Mouse (Mus musculus) cerebellum, adult 11 months (tissue): ENCODE data around the gene Ifi203.
"Not testable (repeated sequence)": the region's sequence is repeated elsewhere in the genome, so short reads cannot be mapped to it uniquely, and the experiment has no call there.

Experiments
- DNase-seq: peaks from one replicate; pipeline ENCODE4 v3.0.0; 2022

Gene Ifi203

GRCm38 (mm10) chr1:173941924-173942779 lies at the start of gene Ifi203, which contains the start of gene Mndal:
Gene Ifi203, minus strand, starts transcription at chr1:173942672.
Gene Mndal, minus strand, starts transcription at chr1:173942491.
- DNase-seq, result not testable (repeated sequence)

GRCm38 (mm10) chr1:173982694-173983305 lies 40.3 kb upstream of the Ifi203 start, which contains the start of gene Ifi202b:
Gene Ifi202b, minus strand, starts transcription at chr1:173982744.
- not testable (repeated sequence) for DNase-seq

GRCm38 (mm10) chr1:173981038-173981437 lies 38.6 kb upstream of the Ifi203 start:
- DNase-seq, result not testable (repeated sequence)

GRCm38 (mm10) chr1:173977622-173978021 lies 35.1 kb upstream of the Ifi203 start:
- DNase-seq, result no peak

- DNase-seq, result no peak
Observed at GRCm38 (mm10) chr1:173973111-173973510, 30.6 kb upstream of the Ifi203 start.

DNA sequence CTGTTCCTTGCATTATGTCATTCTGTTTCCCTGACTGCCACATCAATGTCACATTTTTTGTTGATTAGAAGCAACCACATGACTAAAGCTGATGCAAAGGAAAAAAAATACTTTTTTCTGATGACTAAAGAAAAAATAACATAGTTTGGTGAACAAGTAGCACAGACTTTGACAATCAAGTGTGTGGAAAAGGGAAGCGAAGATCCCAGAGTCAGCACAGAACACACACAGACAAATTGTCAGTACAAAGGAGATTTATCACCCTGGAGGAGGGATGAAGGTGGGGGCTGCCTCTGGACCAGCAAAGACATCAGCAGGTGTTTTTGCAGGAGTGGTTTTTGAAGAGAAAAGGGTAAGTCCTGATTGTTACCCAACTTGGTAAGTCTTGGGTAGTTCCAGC lies 19.0 kb upstream of the Ifi203 start:
- not testable (repeated sequence) for DNase-seq

- DNase-seq, result not testable (repeated sequence)
Observed at GRCm38 (mm10) chr1:173959998-173960397, 17.5 kb upstream of the Ifi203 start.

GRCm38 (mm10) chr1:173955839-173956527 lies 13.5 kb upstream of the Ifi203 start:
- DNase-seq, result not testable (repeated sequence)

GRCm38 (mm10) chr1:173955071-173955796 lies 12.8 kb upstream of the Ifi203 start:
- DNase-seq, result no peak

GRCm38 (mm10) chr1:173953563-173953962 lies 11.1 kb upstream of the Ifi203 start:
- no peak for DNase-seq

DNA sequence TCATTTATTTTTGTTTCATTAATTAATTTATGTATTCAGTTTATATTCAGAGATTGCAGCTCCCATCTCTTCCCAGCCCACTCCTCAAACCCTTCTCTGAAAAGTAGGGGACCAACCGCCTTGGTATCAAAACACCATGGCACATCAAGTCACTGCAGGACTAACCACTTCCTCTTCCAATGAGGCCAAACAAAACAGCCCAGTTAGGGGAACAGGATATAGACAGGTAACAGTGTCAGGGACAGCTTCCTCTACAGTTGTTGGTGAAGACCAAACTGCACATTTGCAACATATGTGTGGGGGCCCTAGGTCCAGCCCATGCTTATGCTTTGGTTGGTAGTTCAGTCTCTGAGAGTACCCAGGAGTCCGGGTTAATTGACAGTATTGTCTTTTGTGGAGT lies 6.6 kb upstream of the Ifi203 start:
- DNase-seq, result not testable (repeated sequence)

DNA sequence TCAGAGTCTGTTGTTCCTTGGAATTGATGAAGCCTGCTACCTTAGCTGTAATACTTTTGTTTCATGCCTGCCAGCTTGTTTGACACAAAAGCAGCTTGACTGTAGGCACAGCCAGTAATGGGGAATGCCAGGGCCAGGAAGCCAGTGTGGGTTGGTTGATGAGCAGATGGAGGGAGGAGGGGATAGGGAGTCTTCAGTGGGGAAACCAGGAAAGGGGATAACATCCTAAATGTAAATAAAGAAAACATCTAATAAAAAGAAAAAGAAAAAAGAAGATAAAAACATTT lies 251 bp upstream of the Ifi203 start:
- DNase-seq, result not testable (repeated sequence)

DNA sequence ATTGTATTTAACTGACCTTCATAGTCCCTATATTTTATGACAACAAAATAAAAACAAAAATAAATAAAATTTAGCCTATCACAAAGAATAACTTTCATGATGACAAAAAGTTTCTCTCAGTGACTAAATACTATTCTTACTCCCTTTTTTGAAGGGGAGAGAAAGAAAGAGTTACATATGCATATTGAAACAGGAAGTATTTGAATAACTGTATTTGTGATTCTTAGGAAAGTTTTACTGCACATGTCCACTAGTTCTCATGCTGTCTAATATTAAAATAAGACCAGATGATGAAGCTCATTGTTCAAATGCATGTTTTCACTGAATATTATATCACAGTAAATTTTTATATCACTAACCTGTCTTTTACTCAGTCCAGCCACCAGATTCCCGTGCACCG lies 950 bp downstream of the Ifi203 start:
- not testable (repeated sequence) for DNase-seq

- DNase-seq, result not testable (repeated sequence)
Observed at GRCm38 (mm10) chr1:173919279-173919678, 23.2 kb downstream of the Ifi203 start.

DNA sequence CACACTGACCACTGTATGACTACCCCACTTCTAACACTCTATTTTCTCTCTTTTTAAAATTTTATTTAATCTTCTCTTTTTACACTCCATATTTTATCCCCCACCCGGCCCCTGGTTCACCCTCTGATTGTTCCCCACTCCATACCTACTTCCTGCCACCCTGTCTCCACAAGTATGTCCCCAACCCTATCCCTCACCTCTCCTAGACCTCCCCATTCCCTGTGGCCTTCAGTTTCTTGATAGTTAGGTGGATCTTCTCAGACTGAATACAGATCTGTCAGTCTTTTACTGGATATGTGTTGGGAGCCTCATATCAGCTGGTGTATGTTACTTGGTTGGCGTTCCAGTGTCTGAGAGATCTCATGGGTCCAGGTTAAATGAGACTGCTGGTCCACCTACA lies 27.9 kb downstream of the Ifi203 start:
- no peak for DNase-seq

DNA sequence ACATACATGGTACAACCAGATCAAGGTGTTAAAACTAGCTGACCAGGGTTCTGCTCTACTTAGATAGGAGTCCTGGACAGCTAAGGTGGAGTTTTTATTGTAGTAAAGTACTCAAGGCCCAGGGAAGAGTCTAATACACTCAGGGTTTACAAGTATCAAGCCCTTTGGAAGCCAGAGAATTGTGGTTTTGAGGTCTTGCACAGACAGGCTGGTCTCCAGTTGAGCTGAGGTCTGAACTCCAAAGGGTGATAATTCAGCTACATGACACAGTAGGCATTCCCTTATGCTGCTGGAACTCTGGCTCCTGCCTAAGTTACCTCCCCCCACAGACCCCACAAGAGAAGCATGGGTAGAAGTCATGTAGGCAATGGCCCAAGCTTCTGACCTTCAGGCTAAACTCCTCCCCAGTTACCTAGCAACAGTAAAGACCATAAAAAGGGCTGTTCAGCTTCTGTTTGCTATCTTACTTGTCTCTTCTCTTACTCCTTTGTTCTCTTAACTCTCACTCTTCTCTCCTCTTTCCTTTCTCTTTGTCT lies 29.1 kb downstream of the Ifi203 start:
- DNase-seq, result not testable (repeated sequence)

- DNase-seq, result not testable (repeated sequence)
Observed at GRCm38 (mm10) chr1:173912548-173913255, 29.8 kb downstream of the Ifi203 start, which contains the start of gene Ifi211. Gene Ifi211, minus strand, starts transcription at chr1:173913046.

GRCm38 (mm10) chr1:173911808-173912464 lies 30.5 kb downstream of the Ifi203 start:
- no peak for DNase-seq

DNA sequence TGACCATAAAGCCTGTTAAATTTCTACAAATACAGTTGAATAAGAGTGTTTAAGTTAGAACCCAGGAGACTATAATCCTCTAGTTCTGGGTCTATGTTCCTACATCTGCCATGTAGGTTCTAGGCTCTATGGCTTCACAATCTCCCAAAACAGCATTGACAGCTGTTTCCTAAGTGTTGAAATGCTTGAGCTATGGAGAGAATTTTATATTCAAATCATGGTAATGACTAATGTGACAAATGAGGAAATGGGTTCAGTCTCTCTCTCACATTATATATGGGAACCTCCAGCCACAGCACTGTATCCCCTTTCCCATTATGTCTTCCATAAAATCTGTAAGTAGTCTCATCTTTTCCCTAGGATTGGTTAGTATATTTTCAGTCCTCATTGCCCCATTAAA lies 34.1 kb downstream of the Ifi203 start:
- not testable (repeated sequence) for DNase-seq

DNA sequence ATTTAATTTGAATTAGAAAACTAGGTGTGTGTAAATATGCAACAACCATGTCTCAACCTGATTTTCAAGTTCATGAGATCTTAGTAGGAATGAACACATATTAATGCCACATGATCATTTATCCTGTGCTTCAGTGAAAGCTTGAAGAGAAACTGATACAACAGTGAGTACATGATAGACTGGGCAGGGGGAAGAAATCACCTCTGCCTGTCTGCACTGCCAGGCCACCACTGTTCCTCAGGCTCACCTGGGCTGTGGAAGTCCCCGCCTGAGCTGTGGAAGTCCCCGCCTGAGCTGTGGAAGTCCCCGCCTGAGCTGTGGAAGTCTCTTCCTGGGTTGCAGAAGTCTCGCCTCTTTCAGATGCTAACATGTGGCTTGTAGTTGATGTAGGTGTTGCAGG lies 36.6 kb downstream of the Ifi203 start:
- DNase-seq, result not testable (repeated sequence)

- not testable (repeated sequence) for DNase-seq
Observed at GRCm38 (mm10) chr1:173889741-173890140, 52.7 kb downstream of the Ifi203 start.
